Mouse (Mus musculus) v-Abl transformed pro-B cells (cell line): ENCODE data around the gene Sarnp.

Source experiments
- in situ Hi-C, 2 experiments: fragments of 400-800 bp; cut with MboI; formaldehyde crosslinking; loops; one replicate each; pipeline ENCODE4 v1.15.1; 2025; ENCODE audit not compliant: unreplicated experiment in 2 of 2

Gene Sarnp

DNA sequence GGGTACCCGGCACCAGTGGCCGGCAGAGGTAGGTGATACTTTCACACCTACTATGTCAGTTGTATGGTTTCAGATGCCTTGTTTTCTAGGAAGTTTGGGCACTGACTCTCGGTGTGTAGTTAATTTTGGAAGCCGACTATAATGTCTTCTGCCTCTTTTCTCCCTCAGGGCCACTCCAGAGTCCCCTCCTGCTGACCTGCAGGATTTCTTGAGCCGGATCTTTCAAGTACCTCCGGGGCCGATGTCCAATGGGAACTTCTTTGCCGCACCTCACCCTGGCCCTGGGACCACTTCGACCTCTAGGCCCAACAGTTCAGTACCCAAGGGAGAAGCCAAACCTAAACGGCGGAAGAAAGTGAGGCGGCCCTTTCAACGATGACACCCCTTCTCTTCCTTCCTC, at the start of gene Sarnp:
Gene Sarnp, plus strand, starts transcription at position 301 of the 400 bp plus-strand sequence.
- in situ Hi-C loops = no loop called here

DNA sequence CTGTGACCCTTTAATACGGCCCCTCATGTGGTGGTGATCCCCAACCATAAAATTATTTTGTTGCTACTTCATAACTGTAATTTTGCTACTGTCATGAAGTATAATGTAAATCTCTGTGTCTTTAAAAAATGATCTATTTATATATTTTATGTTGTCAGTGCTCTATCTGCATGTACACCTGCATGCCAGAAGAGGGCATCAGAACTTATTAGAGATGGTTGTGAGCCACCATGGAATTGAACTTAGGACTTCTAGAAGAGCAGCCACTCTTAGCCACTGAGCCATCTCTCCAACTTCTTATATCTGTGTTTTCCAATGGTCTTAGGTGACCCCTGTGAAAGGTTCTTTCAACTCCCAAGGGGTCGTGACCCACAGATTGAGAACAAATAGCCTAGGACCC, 44.2 kb upstream of the Sarnp start:
- in situ Hi-C loops = no loop called here

DNA sequence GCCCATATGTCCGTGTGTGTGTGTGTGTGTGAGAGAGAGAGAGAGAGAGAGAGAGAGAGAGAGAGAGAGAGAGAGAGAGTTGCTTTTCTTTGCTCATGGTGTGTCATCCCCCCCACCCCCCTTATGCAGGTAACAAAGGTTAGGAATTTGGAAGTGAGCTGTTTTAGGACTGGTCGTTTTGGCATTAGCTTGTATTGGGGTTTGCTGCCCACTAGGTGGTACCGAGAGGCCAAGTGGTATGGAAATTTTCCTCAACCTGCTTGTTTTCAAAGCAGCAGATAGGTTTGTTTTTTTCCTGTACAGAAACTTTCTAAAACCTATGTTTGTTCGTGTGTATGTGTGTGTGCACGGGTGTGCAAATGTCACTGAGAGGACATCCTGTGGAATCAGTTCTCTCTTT, 43.4 kb upstream of the Sarnp start:
- in situ Hi-C loops = no loop called here

DNA sequence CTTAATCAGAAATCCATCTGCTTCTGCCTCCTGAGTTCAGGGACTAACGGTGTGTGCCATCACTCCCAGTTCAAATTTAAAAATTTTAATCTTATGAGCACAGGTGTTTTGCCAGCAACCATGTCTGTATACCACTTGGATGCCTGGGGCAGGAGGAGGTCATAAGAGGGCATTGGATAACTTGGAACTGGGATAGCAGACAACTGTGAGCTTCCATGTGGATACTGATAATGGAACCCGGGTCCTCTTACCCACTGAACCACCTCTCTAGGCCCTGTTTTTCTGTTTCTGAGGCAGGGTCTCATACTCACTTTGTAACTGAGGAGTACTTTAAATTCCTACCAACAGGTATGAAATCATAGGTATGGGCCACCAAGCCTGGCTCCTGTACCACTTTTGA, 38.7 kb upstream of the Sarnp start:
- in situ Hi-C loops = loop anchor here in 1 of 2 experiments (5.0 kb wide), 1 partner anchor 119 kb away; no protein-coding TSS in a partner anchor

DNA sequence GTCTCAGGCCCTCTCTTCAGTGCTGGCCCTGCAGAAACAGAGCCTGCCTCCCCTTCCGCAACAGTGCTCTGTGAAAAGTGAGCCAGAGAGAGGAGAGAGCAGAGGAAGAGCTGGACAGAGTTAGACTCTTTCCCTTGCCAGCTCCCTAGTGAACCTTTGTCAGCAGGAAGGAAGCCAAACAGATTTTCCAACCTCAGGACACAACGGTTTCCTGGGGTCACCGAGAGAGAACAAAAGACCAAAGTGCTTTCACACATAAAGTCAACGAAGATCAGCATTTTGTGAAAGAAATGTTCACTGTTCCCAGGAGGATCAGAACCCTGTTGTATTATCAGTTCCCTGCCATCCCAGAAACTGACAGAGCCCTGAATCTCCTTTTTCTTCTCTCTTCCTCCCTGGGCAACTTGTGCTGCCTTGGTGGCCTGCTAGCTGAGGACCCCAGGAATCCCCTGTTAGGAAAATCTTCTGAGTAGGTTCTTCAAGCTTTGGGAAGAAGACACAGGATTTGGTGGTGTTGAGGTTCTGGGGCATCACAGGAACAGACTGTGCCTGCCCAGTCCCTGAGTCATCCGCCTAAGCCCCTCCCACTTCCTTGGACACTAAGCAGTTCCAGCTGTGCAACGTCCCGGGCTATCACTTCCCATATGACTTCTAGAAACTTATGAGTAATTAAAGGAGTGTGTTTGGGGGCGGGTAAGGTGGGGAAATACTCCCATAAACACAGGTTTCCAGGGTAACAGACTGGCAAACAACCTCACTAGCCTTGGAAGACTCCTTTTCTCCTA, 37.9 kb upstream of the Sarnp start:
- in situ Hi-C loops = loop anchor here in 1 of 2 experiments (5.0 kb wide), 1 partner anchor 118 kb away; no protein-coding TSS in a partner anchor

DNA sequence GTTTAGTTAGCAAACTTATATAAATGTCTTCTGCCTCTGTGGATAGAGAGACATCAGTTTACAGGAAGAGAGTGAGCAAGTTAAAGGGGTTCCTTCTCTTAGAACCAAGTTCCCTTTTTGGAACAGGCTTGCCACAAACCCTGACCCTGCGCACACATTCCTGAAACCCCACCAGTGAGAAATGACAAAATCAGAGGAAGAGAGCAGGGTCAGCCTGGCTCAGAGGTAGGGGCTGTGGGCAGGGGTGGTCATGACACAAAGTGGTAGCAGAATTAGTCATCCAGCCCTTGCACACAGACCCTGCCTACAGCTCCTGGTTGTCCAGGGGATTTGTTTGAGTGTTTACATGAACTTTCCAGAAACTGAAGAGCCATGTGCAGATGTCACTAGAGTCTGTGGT, 36.9 kb upstream of the Sarnp start:
- in situ Hi-C loops = no loop called here

DNA sequence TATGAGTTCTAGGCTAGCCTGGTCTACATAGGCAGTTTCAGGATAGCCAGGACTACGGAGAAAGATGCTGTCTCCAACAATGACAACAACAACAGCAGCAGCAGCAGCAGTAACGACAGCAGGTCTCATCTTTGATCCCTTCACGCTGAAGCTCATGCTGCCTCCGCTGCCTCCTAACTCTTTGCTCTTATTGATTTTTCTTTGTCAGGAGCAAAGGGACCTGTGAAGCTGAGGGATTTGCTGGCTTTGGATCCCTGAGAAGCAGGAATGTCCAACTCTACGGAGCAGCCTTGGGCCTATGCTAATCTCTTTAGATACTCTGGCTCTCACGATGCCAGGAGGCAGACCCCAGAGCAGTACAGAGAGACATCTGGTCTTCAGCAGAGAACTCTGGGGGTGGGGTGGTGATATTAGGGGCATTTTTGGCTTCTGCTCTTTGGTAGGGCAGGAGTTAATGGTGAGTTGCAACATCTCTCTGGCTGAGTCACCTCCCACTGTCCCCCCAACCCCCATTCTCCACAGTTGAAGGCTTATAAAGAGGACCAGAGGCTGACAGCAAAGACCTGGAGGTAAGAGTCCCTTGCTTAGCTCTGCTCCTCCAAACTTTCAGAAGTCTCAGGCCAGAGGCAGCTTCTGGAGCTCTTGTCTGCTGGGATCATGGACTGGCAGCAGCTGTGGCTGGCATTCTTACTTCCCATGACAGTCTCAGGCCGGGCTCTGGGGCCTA, 26.6 kb upstream of the Sarnp start, which contains the start of gene Mmp19:
Gene Mmp19, plus strand, starts transcription at position 513 of the 727 bp plus-strand sequence.
- in situ Hi-C loops = no loop called here

DNA sequence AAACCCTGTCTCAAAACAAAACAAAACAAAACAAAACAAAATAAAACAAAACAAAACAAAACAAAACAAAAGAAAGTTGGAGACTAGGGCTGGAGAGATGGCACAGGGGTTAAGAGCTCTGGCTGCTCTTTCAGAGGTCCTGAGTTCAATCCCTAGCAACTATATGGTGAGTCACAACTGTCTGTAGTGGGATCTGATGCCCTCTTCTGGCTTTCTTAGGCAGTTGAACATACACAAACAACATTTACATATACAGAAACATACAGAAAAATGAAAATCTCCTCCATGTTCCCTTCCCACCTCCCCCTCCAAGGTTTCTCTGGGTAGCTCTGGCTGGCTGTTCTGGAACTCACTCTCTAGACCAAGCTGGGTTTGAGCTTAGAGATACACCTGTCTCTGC, 25.1 kb upstream of the Sarnp start:
- in situ Hi-C loops = no loop called here

DNA sequence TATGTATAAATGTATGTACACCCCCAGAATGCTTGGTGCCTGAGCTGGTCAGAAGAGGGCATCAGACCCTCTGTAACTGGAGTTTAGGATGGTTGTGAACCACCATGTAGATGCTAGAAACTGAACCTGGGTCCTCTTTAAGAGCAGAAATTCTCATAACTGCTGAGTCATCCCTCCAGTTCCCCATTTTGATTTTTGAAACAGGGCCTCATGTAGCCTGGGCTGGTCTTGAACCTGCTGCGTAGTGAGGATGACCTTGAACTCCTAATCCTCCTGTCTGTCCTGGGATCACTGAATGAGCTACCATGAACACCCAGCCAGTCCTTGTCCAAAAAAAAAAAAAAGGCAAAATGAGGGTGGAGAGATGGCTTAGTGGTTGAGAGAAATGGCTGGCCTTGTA, 23.9 kb upstream of the Sarnp start:
- in situ Hi-C loops = no loop called here

DNA sequence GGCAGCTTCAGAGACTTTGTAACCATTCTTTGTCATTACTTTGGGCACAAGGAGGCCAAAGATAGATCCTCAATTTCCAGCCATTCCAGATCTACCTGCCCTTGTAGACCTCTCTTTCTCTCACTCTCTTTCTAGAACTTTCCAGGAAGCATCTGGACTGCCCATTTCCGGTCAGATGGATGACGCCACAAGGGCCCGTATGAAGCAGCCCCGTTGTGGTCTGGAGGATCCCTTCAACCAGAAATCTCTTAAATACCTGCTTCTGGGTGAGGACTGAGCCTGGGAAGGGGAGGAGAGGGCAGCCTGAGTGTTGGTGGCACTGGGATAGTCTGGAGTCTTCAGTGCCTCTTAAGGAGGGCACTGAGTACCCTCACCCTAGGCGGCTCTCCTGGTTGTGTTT, 22.7 kb upstream of the Sarnp start:
- in situ Hi-C loops = no loop called here

DNA sequence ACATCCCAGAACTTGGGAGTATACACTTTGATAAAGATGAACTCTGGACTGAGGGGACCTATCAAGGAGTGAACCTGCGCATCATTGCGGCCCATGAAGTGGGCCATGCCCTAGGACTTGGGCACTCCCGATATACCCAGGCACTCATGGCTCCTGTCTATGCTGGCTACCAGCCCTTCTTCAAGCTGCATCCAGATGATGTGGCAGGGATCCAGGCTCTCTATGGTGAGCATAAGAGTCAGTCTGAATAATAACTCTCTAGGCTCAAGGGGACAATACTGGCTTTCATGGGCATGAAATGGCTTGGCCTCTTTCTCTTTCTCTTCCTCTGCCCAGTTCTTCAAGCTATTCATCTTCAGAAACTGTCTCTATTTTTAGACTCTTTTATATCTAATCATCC, 21.6 kb upstream of the Sarnp start:
- in situ Hi-C loops = no loop called here

DNA sequence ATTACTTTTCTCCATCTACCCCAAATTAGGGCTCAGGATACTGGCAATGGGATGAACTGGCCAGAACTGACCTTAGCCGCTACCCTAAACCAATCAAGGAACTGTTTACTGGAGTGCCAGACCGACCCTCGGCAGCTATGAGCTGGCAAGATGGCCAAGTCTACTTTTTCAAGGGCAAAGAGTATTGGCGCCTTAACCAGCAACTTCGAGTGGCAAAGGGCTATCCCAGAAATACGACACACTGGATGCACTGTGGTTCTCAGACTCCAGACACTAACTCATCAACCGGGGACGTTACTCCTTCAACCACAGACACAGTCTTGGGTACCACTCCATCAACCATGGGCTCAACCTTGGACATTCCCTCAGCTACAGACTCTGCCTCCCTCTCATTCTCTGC, 18.5 kb upstream of the Sarnp start:
- in situ Hi-C loops = no loop called here

DNA sequence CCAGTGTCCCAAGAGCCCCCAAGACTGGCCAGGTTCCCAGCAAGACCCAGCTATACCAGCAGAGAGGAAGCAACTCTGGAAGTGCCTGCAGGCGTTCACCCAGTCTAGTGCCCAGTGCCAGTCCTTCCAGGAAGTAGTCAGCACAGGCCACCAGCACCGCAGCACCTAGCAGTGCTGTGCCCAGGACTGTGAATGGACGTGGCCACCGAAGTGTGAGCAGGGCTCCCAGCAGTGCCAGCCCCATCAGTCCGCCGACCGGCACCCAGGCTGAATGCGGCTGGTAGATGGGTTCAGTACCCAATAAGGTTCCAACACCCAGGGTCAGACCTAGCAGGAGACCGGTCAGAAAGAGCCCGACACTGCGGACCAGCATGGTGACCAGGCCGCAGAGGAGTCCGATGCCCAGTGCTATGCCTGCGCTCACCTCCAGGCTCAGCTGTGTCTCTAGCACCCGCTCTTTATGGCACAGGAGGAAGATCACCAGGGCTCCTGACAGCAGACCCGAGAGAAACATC, 15.1 kb upstream of the Sarnp start:
- in situ Hi-C loops = loop anchor here (5.0 to 10.0 kb wide), 2 partner anchors 47 to 50 kb away; no protein-coding TSS in a partner anchor

DNA sequence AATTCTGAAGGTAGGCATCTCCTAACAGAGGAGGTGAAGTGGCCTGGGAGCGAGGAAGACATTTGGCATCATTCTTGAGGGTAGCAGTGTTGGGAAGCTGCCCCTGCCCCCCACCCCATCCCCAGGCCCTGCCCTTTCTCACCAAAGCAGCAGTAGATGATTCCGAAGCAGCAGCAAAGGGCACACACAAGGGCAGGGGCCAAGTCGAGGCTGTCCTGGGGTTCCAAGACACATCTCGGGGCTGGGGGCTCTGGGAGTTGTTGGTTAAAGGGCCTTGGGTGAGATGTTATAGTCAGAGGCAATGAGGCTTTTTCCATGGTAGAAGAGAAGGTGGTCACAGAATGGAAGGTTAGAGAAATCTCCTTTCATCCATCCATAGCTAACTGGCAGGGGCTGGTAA, 14.2 kb upstream of the Sarnp start:
- in situ Hi-C loops = loop anchor here (5.0 to 10.0 kb wide), 2 partner anchors 48 to 51 kb away; no protein-coding TSS in a partner anchor

DNA sequence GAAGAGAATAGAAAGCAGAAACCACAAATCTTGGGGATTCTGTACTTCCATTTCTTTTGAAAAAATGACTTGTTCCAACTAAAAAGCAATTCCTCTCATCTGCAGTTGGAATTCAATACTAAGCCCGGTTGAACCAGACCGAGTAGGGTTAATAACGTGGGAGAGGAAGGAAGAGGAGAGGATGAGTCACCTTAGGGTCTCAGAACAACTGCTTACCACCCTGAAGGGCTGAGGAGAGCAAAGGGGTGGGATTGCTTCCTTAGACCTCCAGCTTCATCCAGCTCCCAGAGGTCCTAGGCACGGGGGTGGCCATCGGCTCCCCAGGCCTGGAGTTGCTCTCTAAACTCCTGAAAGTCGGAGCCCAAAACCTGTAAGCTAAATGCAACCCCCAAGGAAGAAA, 13.8 kb upstream of the Sarnp start:
- in situ Hi-C loops = loop anchor here (5.0 to 10.0 kb wide), 2 partner anchors 49 to 51 kb away; no protein-coding TSS in a partner anchor

DNA sequence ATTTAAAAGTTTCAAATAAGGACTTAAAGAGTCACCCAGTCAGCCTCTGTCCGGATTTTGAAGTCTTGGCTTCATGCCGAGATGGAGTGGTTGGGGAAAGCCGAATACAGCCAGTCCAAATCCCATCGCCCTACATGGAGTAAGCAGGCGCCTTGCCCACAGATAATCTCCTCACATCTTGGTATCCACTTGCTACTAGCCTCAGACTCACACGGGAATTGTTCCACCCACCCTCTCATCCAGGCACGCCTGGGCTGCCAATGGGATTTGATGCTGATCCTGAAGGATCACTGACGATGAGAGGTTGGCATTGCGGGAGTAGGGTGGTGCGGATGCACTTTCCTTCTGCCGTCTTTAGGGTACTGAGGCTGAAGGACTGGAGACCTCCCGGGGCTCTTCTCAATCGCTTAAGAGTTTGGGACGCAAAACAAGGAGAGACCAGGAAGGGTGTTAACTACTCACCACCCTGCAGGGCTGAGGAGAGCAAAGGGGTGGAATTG, 13.3 kb upstream of the Sarnp start, which contains the start of gene Dnajc14:
Gene Dnajc14, plus strand, starts transcription at position 292 of the 500 bp plus-strand sequence.
- in situ Hi-C loops = loop anchor here (5.0 to 10.0 kb wide), 2 partner anchors 49 to 52 kb away; no protein-coding TSS in a partner anchor

DNA sequence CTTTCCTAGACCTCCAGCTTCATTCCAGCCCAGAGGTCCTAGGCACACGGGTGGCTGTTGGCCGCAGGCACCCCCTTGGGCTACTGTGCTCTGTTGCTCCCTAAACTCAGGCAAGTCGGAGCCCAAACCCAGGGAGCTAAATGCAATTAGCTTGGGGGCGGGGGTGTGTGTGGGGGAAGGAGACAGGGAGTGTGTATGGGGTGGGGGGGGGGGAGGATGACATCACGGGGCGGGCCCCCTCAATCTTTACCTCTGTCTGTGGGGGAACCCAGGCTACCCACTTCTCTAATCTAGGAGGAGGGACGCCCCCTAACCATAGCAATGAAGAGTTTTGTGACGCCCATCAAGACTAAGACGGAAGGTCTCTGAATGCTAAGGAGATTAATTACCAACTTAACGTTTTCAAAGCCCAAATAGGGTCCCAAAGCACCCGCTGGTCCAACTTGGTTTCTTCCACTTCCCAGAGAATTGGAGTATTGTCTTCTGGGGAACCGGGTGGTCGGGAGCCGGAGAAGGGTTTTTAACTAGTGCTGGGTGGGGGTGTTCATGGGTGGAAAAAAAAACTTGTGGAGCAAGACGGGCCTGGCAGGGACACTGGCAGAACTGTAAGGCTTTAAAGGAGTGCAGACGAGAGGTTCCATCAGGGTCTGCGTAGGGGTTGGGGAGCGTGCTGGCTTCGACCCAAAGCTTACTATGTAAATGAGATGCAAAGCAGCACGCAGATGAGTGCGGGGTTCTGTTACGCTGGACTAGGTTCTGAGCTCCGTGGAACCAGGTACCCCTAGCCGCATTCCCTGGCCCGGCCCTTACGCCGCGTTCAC, 12.7 kb upstream of the Sarnp start, which contains the start of gene Tmem198b:
Gene Tmem198b, minus strand, starts transcription at position 100 of the 821 bp plus-strand sequence.
- in situ Hi-C loops = loop anchor here (5.0 to 10.0 kb wide), 2 partner anchors 50 to 52 kb away; no protein-coding TSS in a partner anchor

DNA sequence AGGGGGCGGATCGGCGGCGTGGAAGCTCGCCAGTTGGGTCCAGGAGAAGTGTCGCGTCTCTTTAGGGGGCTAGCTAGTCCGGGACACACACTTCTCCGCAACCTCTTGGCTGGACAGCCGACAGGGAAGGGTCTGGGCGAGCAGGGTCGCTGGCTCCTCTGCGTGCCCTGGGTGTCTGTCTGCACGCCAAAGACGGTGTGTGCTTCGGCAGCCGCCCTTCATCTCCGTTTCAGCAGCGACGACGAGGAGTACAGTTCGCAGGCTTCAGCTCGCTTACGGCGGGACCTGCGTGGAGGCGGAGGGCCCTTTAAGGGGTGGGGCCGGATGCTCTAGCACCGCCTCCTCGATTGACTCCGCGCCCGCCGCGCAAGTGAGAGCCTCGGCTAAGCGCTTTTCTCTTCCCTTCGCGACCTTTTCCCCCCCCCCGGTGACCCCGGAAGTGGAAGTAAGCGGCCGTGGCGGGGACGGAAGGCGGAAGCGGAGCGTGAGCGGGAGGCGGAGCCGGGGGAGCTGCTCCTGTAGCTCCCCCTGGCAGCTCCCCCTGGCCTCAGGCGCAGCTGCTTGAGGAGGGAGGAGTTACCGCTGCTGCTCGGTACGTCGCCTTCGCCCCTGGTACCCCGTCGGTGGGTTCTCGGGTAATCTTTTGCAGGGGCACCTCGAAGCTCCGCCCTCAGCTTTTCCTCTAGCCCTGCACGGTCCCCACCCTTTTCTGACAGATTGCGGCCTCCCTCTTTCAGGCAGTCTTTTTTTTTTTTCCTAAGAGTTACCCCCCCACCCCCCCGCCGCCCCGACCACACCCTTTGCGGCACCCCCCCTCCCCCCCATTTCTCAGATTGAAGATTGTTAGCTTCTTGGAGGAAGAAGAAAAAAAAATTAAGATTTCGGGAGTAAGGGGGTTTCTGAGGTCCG, 11.8 kb upstream of the Sarnp start:
- in situ Hi-C loops = loop anchor here in 1 of 2 experiments (10.0 kb wide), 1 partner anchor 51 kb away; no protein-coding TSS in a partner anchor

DNA sequence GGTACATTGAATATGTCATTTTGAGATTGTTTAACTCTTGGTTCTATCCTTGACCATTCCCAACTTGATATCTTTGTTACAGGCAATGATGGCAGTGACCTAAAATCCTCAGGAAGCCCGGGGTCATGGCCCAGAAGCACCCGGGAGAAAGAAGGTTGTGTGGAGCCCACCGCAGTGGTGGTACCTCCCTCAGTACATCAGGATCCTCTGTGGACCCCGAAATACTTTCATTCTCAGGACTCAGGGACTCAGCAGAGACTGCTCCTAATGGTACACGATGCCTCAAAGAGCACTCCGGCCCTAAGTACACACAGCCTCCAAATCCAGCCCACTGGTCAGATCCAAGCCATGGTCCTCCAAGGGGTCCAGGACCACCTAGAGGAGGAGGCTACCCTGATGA, 11.0 kb upstream of the Sarnp start:
- in situ Hi-C loops = loop anchor here in 1 of 2 experiments (10.0 kb wide), 1 partner anchor 51 kb away; no protein-coding TSS in a partner anchor
